Mouse (Mus musculus) bone marrow, adult 2 months (tissue): Measurements from ENCODE around the gene Mvb12b.

Experiments used
- CTCF ChIP-seq: fragments of 200-500 bp; IDR thresholded peaks from 2 replicates; pipeline ENCODE4 v1.5.1; 2011; ENCODE audit warnings: low read length, control low read depth; ENCODE audit not compliant: control insufficient read depth, insufficient read depth
- POLR2A ChIP-seq: fragments of 200-500 bp; IDR thresholded peaks from 2 replicates; pipeline ENCODE4 v1.6.1; 2011; ENCODE audit warnings: low read depth, mild to moderate bottlenecking, control low read depth, low read length, borderline replicate concordance; ENCODE audit not compliant: control insufficient read depth

- TF ChIP-seq POLR2A (no peak), CTCF (no peak)
Measured at GRCm38 (mm10) chr2:33718561-33718960, 169.2 kb downstream of the Mvb12b start.
